Mouse (Mus musculus) 3134 (cell line): ENCODE measurements around the gene Nfkbie.

Experiments used
- DNase-seq: peaks from one replicate; pipeline ENCODE4 v3.0.0-alpha.2; 2011; ENCODE audit warnings: low spot score; ENCODE audit not compliant: insufficient read length; ENCODE audit errors: extremely low read depth

The Nfkbie gene

GRCm38 (mm10) chr17:45578843-45579242 lies 23.3 kb downstream of the Nfkbie start:
- no peak for DNase-seq

- no peak for DNase-seq
Measured at GRCm38 (mm10) chr17:45579554-45579953, 24.1 kb downstream of the Nfkbie start.

GRCm38 (mm10) chr17:45580958-45581477 lies 25.5 kb downstream of the Nfkbie start:
- DNase-seq: peak; percentile 77

GRCm38 (mm10) chr17:45581567-45581983 lies 26.1 kb downstream of the Nfkbie start:
- DNase-seq: peak; percentile 70

- DNase-seq: no peak
Measured at GRCm38 (mm10) chr17:45582188-45582587, 26.7 kb downstream of the Nfkbie start.

GRCm38 (mm10) chr17:45582715-45583355 lies 27.3 kb downstream of the Nfkbie start:
- DNase-seq: no peak

- peak; percentile 86 for DNase-seq
Measured at GRCm38 (mm10) chr17:45584096-45584896, 28.8 kb downstream of the Nfkbie start.

- DNase-seq: no peak
Measured at GRCm38 (mm10) chr17:45584939-45585678, 29.6 kb downstream of the Nfkbie start.

GRCm38 (mm10) chr17:45585725-45586448 lies 30.4 kb downstream of the Nfkbie start:
- no peak for DNase-seq

GRCm38 (mm10) chr17:45586449-45586837 lies 30.9 kb downstream of the Nfkbie start:
- DNase-seq: no peak

GRCm38 (mm10) chr17:45588370-45588769 lies 32.9 kb downstream of the Nfkbie start:
- DNase-seq: no peak

- no peak for DNase-seq
Measured at GRCm38 (mm10) chr17:45589236-45589635, 33.7 kb downstream of the Nfkbie start.

- DNase-seq: no peak
Measured at GRCm38 (mm10) chr17:45589844-45590243, 34.3 kb downstream of the Nfkbie start.

GRCm38 (mm10) chr17:45590410-45590809 lies 34.9 kb downstream of the Nfkbie start:
- DNase-seq: no peak

GRCm38 (mm10) chr17:45591701-45592605 lies 36.5 kb downstream of the Nfkbie start:
- DNase-seq: no peak

- DNase-seq: no peak
Measured at GRCm38 (mm10) chr17:45592606-45593431, 37.3 kb downstream of the Nfkbie start.

- no peak for DNase-seq
Measured at GRCm38 (mm10) chr17:45593479-45593878, 38.0 kb downstream of the Nfkbie start.

GRCm38 (mm10) chr17:45594195-45594594 lies 38.7 kb downstream of the Nfkbie start:
- no peak for DNase-seq
